Mouse (Mus musculus): ENCODE results near the gene Fam129c.

- TF ChIP-seq USF1 (IDR thresholded peaks at IDR 0.05; ENCODE audit: low read depth) (no peak), MAX (IDR thresholded peaks at IDR 0.05) (no peak), CTCF (IDR thresholded peaks at IDR 0.05; ENCODE audit: control insufficient read depth, insufficient read depth, insufficient read length) (no peak), MYOD1 (IDR thresholded peaks at IDR 0.05; ENCODE audit: control insufficient read depth, insufficient read length, low read depth) (no peak), CEBPB (IDR thresholded peaks at IDR 0.05; ENCODE audit: low read depth) (no peak)
Observed at GRCm38 (mm10) chr8:71550754-71551153, 46.7 kb upstream of the Fam129c start.

Data from C2C12 (cell line).